ENCODE assay signal across 8 mouse cellular contexts in the genomic region with DNA sequence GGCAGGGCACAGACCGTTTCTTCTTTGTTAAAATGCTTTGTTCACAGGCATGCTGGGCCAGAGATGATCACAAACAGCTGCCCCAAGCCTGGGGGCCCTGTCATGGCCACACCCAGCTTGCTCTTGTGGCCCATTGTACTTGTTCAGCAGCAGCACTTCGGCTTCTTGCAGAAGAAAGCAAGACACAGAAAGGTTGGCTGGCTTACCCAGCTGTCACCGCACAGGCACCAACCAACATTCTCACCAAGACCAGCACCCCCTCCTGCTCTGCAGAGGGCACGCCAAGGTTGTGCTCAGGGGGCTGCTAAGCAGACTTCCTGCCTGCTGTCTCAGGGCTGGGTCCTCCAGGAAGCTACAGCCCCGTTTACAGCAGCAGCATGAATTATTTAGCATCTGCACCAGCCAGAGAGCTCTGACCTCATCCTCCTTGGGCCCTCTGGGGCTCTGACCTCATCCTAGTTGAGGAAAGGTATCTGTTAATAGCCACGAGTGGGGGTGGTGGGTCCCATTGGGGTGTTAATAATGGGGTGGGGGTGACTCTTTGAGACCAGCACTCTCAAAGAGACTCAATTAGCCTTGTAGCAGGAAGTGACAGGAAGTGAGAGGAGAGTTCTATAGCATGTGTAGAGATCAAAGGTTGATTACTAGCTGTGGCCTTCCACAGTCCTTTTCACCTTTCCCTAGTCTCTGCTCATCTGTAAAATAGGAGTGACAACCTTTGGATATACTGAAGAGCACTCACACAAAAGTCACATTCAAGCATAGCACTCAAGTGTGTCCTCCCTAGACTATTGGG. TPM values are rescaled to one million over a fixed set of nuclear protein-coding genes. Genes with fewer than 3 reads are reported as not detected.
A peak's percentile ranks its signal among the peaks of the same experiment; 100 is the strongest.
DNase-seq lines count a peak whose midpoint lies in the region; ATAC-seq lines count a peak whose summit lies in the region.
"Had no signal": no experiment of that assay in that cellular context is flagged by ENCODE, and none has a peak within 500 bp of the region (broad histone marks: within the 10 kb centered on the region; RNA-seq: fewer than 3 reads in every experiment).

No protein-coding gene starts in this region.

- no peaks in the 10 kb centered on the region for H3K9me3 ChIP-seq in midbrain, embryonic 10.5 days (replicated peaks)
- no peaks in the 10 kb centered on the region for H3K9me3 ChIP-seq in midbrain, embryonic 16.5 days (replicated peaks; ENCODE audit: control insufficient read depth, low read length, poor library complexity, severe bottlenecking)
- no peaks in the 10 kb centered on the region for H3K9me3 ChIP-seq in limb, embryonic 13.5 days
- H3K9me3 ChIP-seq: liver, embryonic 13.5 days had no signal

- WGBS in midbrain, embryonic 10.5 days: 36% methylated on average over 6 of the region's 6 CpGs
- WGBS in midbrain, embryonic 16.5 days: 24% methylated on average over 6 of the region's 6 CpGs
- 21% methylated on average over 6 of the region's 6 CpGs for WGBS in limb, embryonic 13.5 days

- no peak for ATAC-seq in midbrain, embryonic 16.5 days
- 0 out of 2 replicates have a peak, but pooled peaks have one; percentile 9 for ATAC-seq in limb, embryonic 13.5 days (ENCODE audit: low FRiP score, low read depth)

- peak overlapping the region; percentile 75 for H3K27ac ChIP-seq in midbrain, embryonic 10.5 days (replicated peaks)
- H3K27ac ChIP-seq in midbrain, embryonic 16.5 days (ENCODE audit: low read length): no peak overlapping the region
- peak overlapping the region; percentile 52; the same call in 1 of the 2 replicates for H3K27ac ChIP-seq in limb, embryonic 13.5 days
- H3K27ac ChIP-seq: liver, embryonic 13.5 days had no signal

- H3K36me3 ChIP-seq in midbrain, embryonic 10.5 days: peaks cover 5% of the 10 kb centered on the region; the same call in 1 of the 2 replicates
- H3K36me3 ChIP-seq in midbrain, embryonic 16.5 days (ENCODE audit: control insufficient read depth, insufficient read depth, low read length): no peaks in the 10 kb centered on the region
- peaks cover 50% of the 10 kb centered on the region for H3K36me3 ChIP-seq in limb, embryonic 13.5 days

- peaks cover 52% of the 10 kb centered on the region for H3K4me1 ChIP-seq in midbrain, embryonic 10.5 days
- H3K4me1 ChIP-seq in midbrain, embryonic 16.5 days (ENCODE audit: control insufficient read depth, insufficient read depth, low read length): peaks cover 3% of the 10 kb centered on the region; the same call in 1 of the 2 replicates
- H3K4me1 ChIP-seq in limb, embryonic 13.5 days: peaks cover 33% of the 10 kb centered on the region

- H3K4me2 ChIP-seq in midbrain, embryonic 16.5 days (ENCODE audit: low read length): no peak overlapping the region
- no peak overlapping the region for H3K4me2 ChIP-seq in limb, embryonic 13.5 days (replicated peaks)
- H3K4me2 ChIP-seq: liver, embryonic 13.5 days had no signal

- H3K9ac ChIP-seq in midbrain, embryonic 16.5 days (ENCODE audit: low read depth, low read length): no peak overlapping the region
- H3K9ac ChIP-seq in limb, embryonic 13.5 days: no peak overlapping the region
- H3K9ac ChIP-seq: liver, embryonic 13.5 days had no signal

- peaks cover 14% of the 10 kb centered on the region; the same call in 1 of the 2 replicates for H3K27me3 ChIP-seq in midbrain, embryonic 10.5 days (ENCODE audit: low read depth, poor library complexity, severe bottlenecking)
- no peaks in the 10 kb centered on the region; the same call in 1 of the 2 replicates for H3K27me3 ChIP-seq in midbrain, embryonic 16.5 days (ENCODE audit: control insufficient read depth, insufficient read depth, low read depth, low read length)
- H3K27me3 ChIP-seq in limb, embryonic 13.5 days: no peaks in the 10 kb centered on the region
- H3K27me3 ChIP-seq: liver, embryonic 13.5 days had no signal

- H3K4me3 ChIP-seq in midbrain, embryonic 10.5 days: no peak overlapping the region
- no peak overlapping the region for H3K4me3 ChIP-seq in midbrain, embryonic 16.5 days (ENCODE audit: low read depth, low read length)
- H3K4me3 ChIP-seq in limb, embryonic 13.5 days: no peak overlapping the region
- H3K4me3 ChIP-seq: liver, embryonic 13.5 days had no signal

- DNase-seq in midbrain, embryonic 10.5 days (ENCODE audit: low spot score): peak; percentile 27
- DNase-seq in embryo, embryonic 9.5 days (ENCODE audit: extremely low spot score): peak; percentile 41
- DNase-seq in thymus, postnatal 25 days: peak; percentile 70
- no peak for DNase-seq in lung, postnatal 36 days
- DNase-seq in frontal cortex, postnatal 25 days (ENCODE audit: low spot score in 2 of 2): no peak
- DNase-seq: liver, embryonic 13.5 days had no signal

RNA-seq across cellular contexts. Expression of a gene that starts 16.6 kb away (rescaled TPM):
- polyA plus RNA-seq in midbrain, embryonic 10.5 days (2016; fragmentation: Nextera tagmentation; extraction: Ambion mirVana): 0.58 and 0.93 TPM in 2 replicates
- 1.2 and 1.3 TPM in 2 replicates for polyA plus RNA-seq in midbrain, embryonic 16.5 days (2015; fragmentation: Nextera tagmentation; extraction: Ambion mirVana)
- 1.6 and 1.9 TPM in 2 replicates for polyA plus RNA-seq in limb, embryonic 13.5 days (2015; fragmentation: Nextera tagmentation; extraction: Ambion mirVana)

RNA-seq across cellular contexts. Expression of a gene that starts 22.3 kb away (rescaled TPM):
- 19.0 TPM in 2 replicates for polyA plus RNA-seq in midbrain, embryonic 10.5 days (2016; fragmentation: Nextera tagmentation; extraction: Ambion mirVana)
- polyA plus RNA-seq in midbrain, embryonic 16.5 days (2015; fragmentation: Nextera tagmentation; extraction: Ambion mirVana): 5.4 and 7.4 TPM in 2 replicates
- polyA plus RNA-seq in limb, embryonic 13.5 days (2015; fragmentation: Nextera tagmentation; extraction: Ambion mirVana): 56.2 and 60.0 TPM in 2 replicates

Comparison
In these comparisons a context has a peak if more than half of its experiments do, and no peak if none do; other contexts are left out.
1. DNase-seq: peak in midbrain, embryonic 10.5 days (single experiment), embryo, embryonic 9.5 days (single experiment) and thymus, postnatal 25 days (single experiment); none in lung, postnatal 36 days (single experiment) and frontal cortex, postnatal 25 days (0 of 2).